Mouse (Mus musculus): Measurements from ENCODE around the gene Isg15. TPM values are rescaled to one million over a fixed set of nuclear protein-coding genes. Genes with fewer than 3 reads are reported as not detected.

The Isg15 gene
- 1 to 10 TPM; 1.6 to 2.2 TPM for total RNA-seq (2021)
- long read RNA-seq, experiment 1 = 0 reads
- long read RNA-seq, experiment 2, partial matches to known transcripts = 0 of 2 reads
- long read RNA-seq, experiment 2, other reads (novel, unspliced or antisense) = 2 of 2 reads

GRCm38 (mm10) chr4:156200623-156201475, at the start of gene Isg15:
Gene Isg15, minus strand, starts transcription at chr4:156200818.
- no peak for DNase-seq

- DNase-seq = no peak
Measured at GRCm38 (mm10) chr4:156249567-156249966, 48.9 kb upstream of the Isg15 start.

- DNase-seq = no peak
Measured at GRCm38 (mm10) chr4:156236651-156237447, 36.2 kb upstream of the Isg15 start.

- DNase-seq = peak; percentile 94
Measured at GRCm38 (mm10) chr4:156235808-156236533, 35.4 kb upstream of the Isg15 start, which contains the start of gene Noc2l. Gene Noc2l, plus strand, starts transcription at chr4:156236010.

GRCm38 (mm10) chr4:156235360-156235770, 34.7 kb upstream of the Isg15 start:
- no peak for DNase-seq

- peak; percentile 85 for DNase-seq
Measured at GRCm38 (mm10) chr4:156234701-156235213, 34.1 kb upstream of the Isg15 start, which contains the start of gene Plekhn1. Gene Plekhn1, minus strand, starts transcription at chr4:156234857.

GRCm38 (mm10) chr4:156234021-156234501, 33.4 kb upstream of the Isg15 start:
- DNase-seq = peak; percentile 50

GRCm38 (mm10) chr4:156228393-156229024, 27.9 kb upstream of the Isg15 start:
- DNase-seq = peak; percentile 42

GRCm38 (mm10) chr4:156227752-156228392, 27.3 kb upstream of the Isg15 start:
- DNase-seq = peak; percentile 42

GRCm38 (mm10) chr4:156224276-156224675, 23.7 kb upstream of the Isg15 start:
- no peak for DNase-seq

GRCm38 (mm10) chr4:156219936-156220335, 19.3 kb upstream of the Isg15 start:
- DNase-seq = no peak

- no peak for DNase-seq
Measured at GRCm38 (mm10) chr4:156217838-156218237, 17.2 kb upstream of the Isg15 start.

GRCm38 (mm10) chr4:156217022-156217669, 16.5 kb upstream of the Isg15 start:
- DNase-seq = no peak

GRCm38 (mm10) chr4:156216196-156216595, 15.6 kb upstream of the Isg15 start:
- DNase-seq = peak; percentile 34

- DNase-seq = peak; percentile 92
Measured at GRCm38 (mm10) chr4:156215649-156216048, 15.0 kb upstream of the Isg15 start, which contains the start of gene Perm1. Gene Perm1, plus strand, starts transcription at chr4:156215868.

GRCm38 (mm10) chr4:156213134-156213533, 12.5 kb upstream of the Isg15 start:
- no peak for DNase-seq

GRCm38 (mm10) chr4:156209963-156210635, 9.5 kb upstream of the Isg15 start:
- no peak for DNase-seq

GRCm38 (mm10) chr4:156208872-156209271, 8.3 kb upstream of the Isg15 start:
- no peak for DNase-seq

GRCm38 (mm10) chr4:156203413-156204131, 3.0 kb upstream of the Isg15 start:
- DNase-seq = peak; percentile 44

Measured in adrenal gland, postnatal 10 days (tissue).